8 mouse cellular contexts compared by ENCODE assay signal in genomic region chr13:100846891-100847579, GRCm38 (mm10). TPM values are rescaled to one million over a fixed set of nuclear protein-coding genes. Genes with fewer than 3 reads are reported as not detected.
A peak's percentile ranks its signal among the peaks of the same experiment; 100 is the strongest.
DNase-seq lines count a peak whose midpoint lies in the region; ATAC-seq and TF ChIP-seq lines count a peak whose summit lies in the region.

No protein-coding gene starts in this region.

- peak; percentile 78 for ATAC-seq in embryonic facial prominence, embryonic 14.5 days (ENCODE audit: low read depth)
- no peak for ATAC-seq in hindbrain, embryonic 11.5 days (ENCODE audit: low FRiP score)
- no peak for ATAC-seq in erythroid progenitor cell, adult 5-6 weeks (replicated peaks; ENCODE audit: low FRiP score, poor library complexity, severe bottlenecking)

- H3K4me1 ChIP-seq in cerebellum, adult 2 months (ENCODE audit: control insufficient read depth, insufficient read depth, low read length) = peaks cover 4% of the 10 kb centered on the region
- H3K4me1 ChIP-seq in embryonic facial prominence, embryonic 14.5 days (ENCODE audit: control insufficient read depth, insufficient read depth, low read length) = no peaks in the 10 kb centered on the region
- H3K4me1 ChIP-seq in hindbrain, embryonic 11.5 days (replicated peaks; ENCODE audit: control insufficient read depth, insufficient read depth, low read length) = no peaks in the 10 kb centered on the region

- peak overlapping the region; percentile 21 for H3K4me3 ChIP-seq in cerebellum, adult 2 months (replicated peaks; ENCODE audit: insufficient read depth, low read depth, low read length)
- peak overlapping the region; percentile 16; the same call in 1 of the 2 replicates for H3K4me3 ChIP-seq in embryonic facial prominence, embryonic 14.5 days (ENCODE audit: low read depth, low read length)
- H3K4me3 ChIP-seq in hindbrain, embryonic 11.5 days (ENCODE audit: low read depth, low read length) = no peak overlapping the region

- peak; percentile 33 to 37 for DNase-seq in cerebellum, adult 2 months
- no peak for DNase-seq in cerebellum, adult 11 months
- DNase-seq in ES-CJ7 (ENCODE audit: low read depth, low spot score) = peak; percentile 45
- peak; percentile 57 for DNase-seq in embryonic facial prominence, embryonic 14.5 days (ENCODE audit: low spot score)
- peak; percentile 33 for DNase-seq in hindbrain, embryonic 11.5 days (ENCODE audit: low spot score)
- peak; percentile 38 to 60 for DNase-seq in layer of hippocampus, postnatal 36 days
- peak; percentile 37 for DNase-seq in ovary, postnatal 14 days (ENCODE audit: low spot score)

- H3K36me3 ChIP-seq in embryonic facial prominence, embryonic 14.5 days (ENCODE audit: control insufficient read depth, insufficient read depth, low read length) = no peaks in the 10 kb centered on the region
- H3K36me3 ChIP-seq in hindbrain, embryonic 11.5 days (ENCODE audit: control insufficient read depth, insufficient read depth, low read length) = no peaks in the 10 kb centered on the region

- H3K27me3 ChIP-seq in cerebellum, adult 2 months (ENCODE audit: control insufficient read depth, insufficient read depth, low read length) = no peaks in the 10 kb centered on the region
- H3K27me3 ChIP-seq in embryonic facial prominence, embryonic 14.5 days (replicated peaks; ENCODE audit: control insufficient read depth, insufficient read depth, low read length) = no peaks in the 10 kb centered on the region
- H3K27me3 ChIP-seq in hindbrain, embryonic 11.5 days (ENCODE audit: control insufficient read depth, insufficient read depth, low read length) = no peaks in the 10 kb centered on the region

- no peak overlapping the region for H3K27ac ChIP-seq in cerebellum, adult 2 months (ENCODE audit: insufficient read depth, low read length)
- 0 out of 2 replicates have a peak overlapping the region, but pooled peaks have one; percentile 28 for H3K27ac ChIP-seq in embryonic facial prominence, embryonic 14.5 days (replicated peaks; ENCODE audit: low read depth, low read length)
- no peak overlapping the region for H3K27ac ChIP-seq in hindbrain, embryonic 11.5 days (ENCODE audit: low read depth, low read length)

- peak; percentile 49; the same call in 1 of the 2 replicates for TF ChIP-seq CTCF in cerebellum, adult 2 months (IDR thresholded peaks at IDR 0.05; ENCODE audit: borderline replicate concordance, insufficient read depth, low read depth, low read length)

- H3K4me2 ChIP-seq in embryonic facial prominence, embryonic 14.5 days (ENCODE audit: low read depth, low read length) = peak overlapping the region; percentile 48
- no peak overlapping the region for H3K4me2 ChIP-seq in hindbrain, embryonic 11.5 days (replicated peaks; ENCODE audit: low read depth, low read length)

- TF ChIP-seq POLR2A in cerebellum, adult 2 months (IDR thresholded peaks at IDR 0.05; ENCODE audit: borderline replicate concordance, insufficient read depth, low read length) = no peak

- WGBS in cerebellum, adult 2 months = 34% methylated on average over 21 of the region's 21 CpGs
- 48% methylated on average over 21 of the region's 21 CpGs for WGBS in embryonic facial prominence, embryonic 14.5 days
- 54% methylated on average over 21 of the region's 21 CpGs for WGBS in hindbrain, embryonic 11.5 days

- peak overlapping the region; percentile 35; the same call in 1 of the 2 replicates for H3K9ac ChIP-seq in embryonic facial prominence, embryonic 14.5 days (ENCODE audit: low read depth, low read length)
- no peak overlapping the region for H3K9ac ChIP-seq in hindbrain, embryonic 11.5 days (ENCODE audit: low read depth, low read length)

- H3K9me3 ChIP-seq in embryonic facial prominence, embryonic 14.5 days (ENCODE audit: control insufficient read depth, low read length) = 0 out of 2 replicates have a peak, but pooled peaks cover 3% of the 10 kb centered on the region
- H3K9me3 ChIP-seq in hindbrain, embryonic 11.5 days (ENCODE audit: control insufficient read depth, low read length) = no peaks in the 10 kb centered on the region

RNA-seq across cellular contexts. Expression of gene Slc30a5, which starts 13.8 kb away (rescaled TPM):
- 42.7 and 44.0 TPM in 2 replicates for polyA plus RNA-seq in cerebellum, adult 2 months (2012; rRNA removed)
- polyA plus RNA-seq in embryonic facial prominence, embryonic 14.5 days (2014; fragmentation: Nextera tagmentation; extraction: Ambion mirVana) = 68.0 and 75.5 TPM in 2 replicates
- polyA plus RNA-seq in hindbrain, embryonic 11.5 days (2014; fragmentation: Nextera tagmentation; extraction: Ambion mirVana) = 46.0 and 51.3 TPM in 2 replicates
- total RNA-seq in layer of hippocampus, postnatal 36 days (2021) = 10 to 100 TPM; 39.9 to 40.7 TPM
- 46.1 and 53.0 TPM in 2 replicates for total RNA-seq in erythroid progenitor cell, adult 5-6 weeks (2015; ENCODE audit: low replicate concordance)
- total RNA-seq in erythroid progenitor cell, adult 5-6 weeks (2017; ENCODE audit: low replicate concordance) = 33.9 and 47.9 TPM in 2 replicates
